Comparison of ENCODE assay signal across 8 mouse cellular contexts in genomic region chr9:59567111-59567510, GRCm38 (mm10). TPM values are rescaled to one million over a fixed set of nuclear protein-coding genes. Genes with fewer than 3 reads are reported as not detected.
DNase-seq lines count a peak whose midpoint lies in the region; ATAC-seq and TF ChIP-seq lines count a peak whose summit lies in the region.

No protein-coding gene starts in this region.

- H3K36me3 ChIP-seq in forebrain, embryonic 12.5 days (replicated peaks) = peaks cover 25% of the 10 kb centered on the region
- H3K36me3 ChIP-seq in hindbrain, embryonic 13.5 days = peaks cover 38% of the 10 kb centered on the region
- H3K36me3 ChIP-seq in midbrain, embryonic 11.5 days (ENCODE audit: control insufficient read depth, insufficient read depth, low read length) = peaks cover 4% of the 10 kb centered on the region; the same call in 1 of the 2 replicates

- WGBS in forebrain, embryonic 12.5 days = 31% methylated on average over 6 of the region's 6 CpGs
- 34% methylated on average over 6 of the region's 6 CpGs for WGBS in hindbrain, embryonic 13.5 days
- 40% methylated on average over 6 of the region's 6 CpGs for WGBS in midbrain, embryonic 11.5 days

- H3K4me3 ChIP-seq in bone marrow macrophage, adult 2 months (ENCODE audit: insufficient read depth, low read length) = no peak overlapping the region
- no peak overlapping the region for H3K4me3 ChIP-seq in forebrain, embryonic 12.5 days (replicated peaks)
- no peak overlapping the region for H3K4me3 ChIP-seq in hindbrain, embryonic 13.5 days
- no peak overlapping the region for H3K4me3 ChIP-seq in midbrain, embryonic 11.5 days (ENCODE audit: low read depth, low read length)

- TF ChIP-seq POLR2A in bone marrow macrophage, adult 2 months (IDR thresholded peaks at IDR 0.05; ENCODE audit: borderline replicate concordance, low read depth, low read length) = no peak

- H3K27ac ChIP-seq in bone marrow macrophage, adult 2 months (ENCODE audit: insufficient read depth, low read depth, low read length) = no peak overlapping the region
- no peak overlapping the region for H3K27ac ChIP-seq in forebrain, embryonic 12.5 days
- H3K27ac ChIP-seq in hindbrain, embryonic 13.5 days = no peak overlapping the region
- H3K27ac ChIP-seq in midbrain, embryonic 11.5 days (ENCODE audit: low read depth, low read length) = no peak overlapping the region

- no peaks in the 10 kb centered on the region for H3K9me3 ChIP-seq in forebrain, embryonic 12.5 days
- no peaks in the 10 kb centered on the region for H3K9me3 ChIP-seq in hindbrain, embryonic 13.5 days
- no peaks in the 10 kb centered on the region for H3K9me3 ChIP-seq in midbrain, embryonic 11.5 days (ENCODE audit: control insufficient read depth, low read length)

- TF ChIP-seq CTCF in bone marrow macrophage, adult 2 months (IDR thresholded peaks at IDR 0.05; ENCODE audit: low read depth, low read length) = peak; percentile 58

- H3K9ac ChIP-seq in forebrain, embryonic 12.5 days = no peak overlapping the region
- no peak overlapping the region for H3K9ac ChIP-seq in hindbrain, embryonic 13.5 days
- no peak overlapping the region for H3K9ac ChIP-seq in midbrain, embryonic 11.5 days (ENCODE audit: low read length)

- peak; percentile 82 for ATAC-seq in forebrain, embryonic 12.5 days (ENCODE audit: low FRiP score)
- ATAC-seq in hindbrain, embryonic 13.5 days (ENCODE audit: low FRiP score) = 0 out of 2 replicates have a peak, but pooled peaks have one; percentile 63
- peak; percentile 57 for ATAC-seq in midbrain, embryonic 11.5 days (ENCODE audit: low FRiP score)

- H3K4me1 ChIP-seq in bone marrow macrophage, adult 2 months (ENCODE audit: control insufficient read depth, insufficient read depth, low read length) = peaks cover 2% of the 10 kb centered on the region; the same call in 1 of the 2 replicates
- H3K4me1 ChIP-seq in forebrain, embryonic 12.5 days = no peaks in the 10 kb centered on the region
- H3K4me1 ChIP-seq in hindbrain, embryonic 13.5 days (replicated peaks) = peaks cover 3% of the 10 kb centered on the region; the same call in 1 of the 2 replicates
- H3K4me1 ChIP-seq in midbrain, embryonic 11.5 days (ENCODE audit: control insufficient read depth, insufficient read depth, low read length) = no peaks in the 10 kb centered on the region

- intact Hi-C loops in left cerebral cortex, postnatal 4 days (cut with DNase I) = no loop called here

- peak; percentile 66 to 74 for DNase-seq in left cerebral cortex, adult 18-20 months (ENCODE audit: low spot score in 2 of 2)
- DNase-seq in left cerebral cortex, adult 11 months (ENCODE audit: low spot score) = no peak
- peak; percentile 66 for DNase-seq in left cerebral cortex, postnatal 4 days
- peak; percentile 90 for DNase-seq in midbrain, embryonic 11.5 days (ENCODE audit: low spot score, missing footprints)
- peak; percentile 35 to 63 for DNase-seq in spleen, adult 18-20 months

- H3K4me2 ChIP-seq in forebrain, embryonic 12.5 days = no peak overlapping the region
- no peak overlapping the region for H3K4me2 ChIP-seq in hindbrain, embryonic 13.5 days
- H3K4me2 ChIP-seq in midbrain, embryonic 11.5 days = no peak overlapping the region

- H3K27me3 ChIP-seq in forebrain, embryonic 12.5 days = no peaks in the 10 kb centered on the region
- H3K27me3 ChIP-seq in hindbrain, embryonic 13.5 days = no peaks in the 10 kb centered on the region; the same call in 1 of the 2 replicates
- H3K27me3 ChIP-seq in midbrain, embryonic 11.5 days (ENCODE audit: control insufficient read depth, insufficient read depth, low read length) = no peaks in the 10 kb centered on the region

RNA-seq across cellular contexts. Expression of gene Celf6, which starts 10.6 kb away (rescaled TPM):
- 10 to 100 TPM; 29.7 to 35.2 TPM for total RNA-seq in left cerebral cortex, adult 18-20 months (2021)
- not detected in 2 replicates for polyA plus RNA-seq in bone marrow macrophage, adult 2 months (2012; ENCODE audit: insufficient read depth, insufficient read length, missing spikeins)
- polyA plus RNA-seq in forebrain, embryonic 12.5 days (2016; fragmentation: Nextera tagmentation; extraction: Ambion mirVana) = 14.4 and 16.7 TPM in 2 replicates
- 35.4 and 39.3 TPM in 2 replicates for polyA plus RNA-seq in hindbrain, embryonic 13.5 days (2015; fragmentation: Nextera tagmentation; extraction: Ambion mirVana)
- total RNA-seq in left cerebral cortex, postnatal 4 days (2021) = 10 to 100 TPM; 43.6 to 44.8 TPM
- 8.5 and 8.7 TPM in 2 replicates for polyA plus RNA-seq in midbrain, embryonic 11.5 days (2014; fragmentation: Nextera tagmentation; extraction: Ambion mirVana)

RNA-seq across cellular contexts. Expression of gene Tmem202, which starts 27.5 kb away (rescaled TPM):
- 1 to 10 TPM; 2.6 to 3.6 TPM for total RNA-seq in left cerebral cortex, adult 18-20 months (2021)
- 1.3 and 1.6 TPM in 2 replicates for polyA plus RNA-seq in bone marrow macrophage, adult 2 months (2012; ENCODE audit: insufficient read depth, insufficient read length, missing spikeins)
- polyA plus RNA-seq in forebrain, embryonic 12.5 days (2016; fragmentation: Nextera tagmentation; extraction: Ambion mirVana) = 0.15 TPM in 1 of 2 replicates, not detected in the other
- 0.71 and 0.96 TPM in 2 replicates for polyA plus RNA-seq in hindbrain, embryonic 13.5 days (2015; fragmentation: Nextera tagmentation; extraction: Ambion mirVana)
- 1 to 10 TPM; 2.2 to 2.3 TPM for total RNA-seq in left cerebral cortex, postnatal 4 days (2021)
- polyA plus RNA-seq in midbrain, embryonic 11.5 days (2014; fragmentation: Nextera tagmentation; extraction: Ambion mirVana) = 0.19 TPM in 1 of 2 replicates, not detected in the other

RNA-seq across cellular contexts. Expression of gene Hexa, which starts 27.8 kb away (rescaled TPM):
- 10 to 100 TPM; 48.4 to 54.1 TPM for total RNA-seq in left cerebral cortex, adult 18-20 months (2021)
- polyA plus RNA-seq in bone marrow macrophage, adult 2 months (2012; ENCODE audit: insufficient read depth, insufficient read length, missing spikeins) = 952 and 993 TPM in 2 replicates
- 37.1 and 43.3 TPM in 2 replicates for polyA plus RNA-seq in forebrain, embryonic 12.5 days (2016; fragmentation: Nextera tagmentation; extraction: Ambion mirVana)
- polyA plus RNA-seq in hindbrain, embryonic 13.5 days (2015; fragmentation: Nextera tagmentation; extraction: Ambion mirVana) = 59.1 and 60.8 TPM in 2 replicates
- 10 to 100 TPM; 31.4 to 33.0 TPM for total RNA-seq in left cerebral cortex, postnatal 4 days (2021)
- 50.7 and 53.3 TPM in 2 replicates for polyA plus RNA-seq in midbrain, embryonic 11.5 days (2014; fragmentation: Nextera tagmentation; extraction: Ambion mirVana)

RNA-seq across cellular contexts. Expression of gene Parp6, which starts 50.0 kb away (rescaled TPM):
- 100 to 1,000 TPM; 129 to 139 TPM for total RNA-seq in left cerebral cortex, adult 18-20 months (2021)
- 32.3 and 37.4 TPM in 2 replicates for polyA plus RNA-seq in bone marrow macrophage, adult 2 months (2012; ENCODE audit: insufficient read depth, insufficient read length, missing spikeins)
- 105 and 116 TPM in 2 replicates for polyA plus RNA-seq in forebrain, embryonic 12.5 days (2016; fragmentation: Nextera tagmentation; extraction: Ambion mirVana)
- 185 and 191 TPM in 2 replicates for polyA plus RNA-seq in hindbrain, embryonic 13.5 days (2015; fragmentation: Nextera tagmentation; extraction: Ambion mirVana)
- 100 to 1,000 TPM; 199 to 208 TPM for total RNA-seq in left cerebral cortex, postnatal 4 days (2021)
- 90.8 and 91.7 TPM in 2 replicates for polyA plus RNA-seq in midbrain, embryonic 11.5 days (2014; fragmentation: Nextera tagmentation; extraction: Ambion mirVana)

Comparison
In these comparisons a context has a peak if more than half of its experiments do, and no peak if none do; other contexts are left out.
1. RNA of gene Hexa, which starts 27.8 kb away (polyA plus RNA-seq): 952 to 993 TPM in bone marrow macrophage, adult 2 months; 59.1 to 60.8 TPM in hindbrain, embryonic 13.5 days, 50.7 to 53.3 TPM in midbrain, embryonic 11.5 days and 37.1 to 43.3 TPM in forebrain, embryonic 12.5 days; every median in the first group is over 10 times any median in the second.
2. Peak in every context shown above with its lines, with median percentiles within 50 percentile points of each other: ATAC-seq.